Mouse (Mus musculus): ENCODE results near the gene Eln. TPM values are rescaled to one million over a fixed set of nuclear protein-coding genes. Genes with fewer than 3 reads are reported as not detected.
A peak's percentile ranks its signal among the peaks of the same experiment; 100 is the strongest.

Gene Eln
- total RNA-seq, 2 experiments from 2014 or later, result 49.4 to 112 TPM

DNA sequence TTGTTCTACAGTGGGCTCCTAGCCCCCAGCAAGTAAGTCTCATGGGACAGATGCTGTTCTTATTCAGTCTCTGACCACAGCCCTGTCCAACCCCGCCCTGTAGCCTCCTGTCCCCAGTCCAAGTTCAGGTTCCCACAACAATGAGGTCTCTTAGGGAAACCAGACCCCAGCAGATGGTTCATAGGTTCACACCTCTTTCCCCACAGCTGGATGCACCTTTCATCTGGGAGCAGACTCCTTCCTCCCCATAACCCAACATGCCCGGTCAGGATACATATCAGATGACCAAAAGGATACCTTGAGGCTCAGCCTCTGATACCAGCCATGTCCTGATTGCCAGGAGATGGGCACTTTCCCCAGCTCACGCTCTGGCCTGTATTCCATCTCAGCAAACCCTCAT is 1.3 kb downstream of the Eln start:
- DNase-seq (ENCODE audit: low spot score in 2 of 2), result no peak

DNA sequence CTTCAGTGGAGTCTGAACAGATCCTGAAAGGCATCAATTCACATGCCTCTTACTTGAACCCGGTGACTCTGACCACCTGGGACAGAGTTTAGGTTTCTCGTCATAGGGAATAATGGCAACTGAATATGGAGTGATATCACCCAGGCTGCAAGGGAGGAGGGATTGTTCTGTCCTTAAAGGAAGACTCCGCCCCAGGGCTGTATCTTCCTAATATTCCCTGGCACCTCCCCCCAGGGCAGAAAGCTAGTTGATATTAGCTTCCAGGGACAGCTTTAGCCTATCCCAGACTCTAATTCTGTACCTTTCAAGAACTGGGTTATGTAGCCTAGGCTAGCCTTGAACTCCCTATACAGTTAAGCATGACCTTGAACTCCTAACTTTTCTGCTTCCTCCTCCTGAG is 2.1 kb downstream of the Eln start:
- no peak for DNase-seq (ENCODE audit: low spot score in 2 of 2)

GRCm38 (mm10) chr5:134743991-134744390 is 3.1 kb downstream of the Eln start:
- DNase-seq (ENCODE audit: low spot score in 2 of 2), result no peak

DNA sequence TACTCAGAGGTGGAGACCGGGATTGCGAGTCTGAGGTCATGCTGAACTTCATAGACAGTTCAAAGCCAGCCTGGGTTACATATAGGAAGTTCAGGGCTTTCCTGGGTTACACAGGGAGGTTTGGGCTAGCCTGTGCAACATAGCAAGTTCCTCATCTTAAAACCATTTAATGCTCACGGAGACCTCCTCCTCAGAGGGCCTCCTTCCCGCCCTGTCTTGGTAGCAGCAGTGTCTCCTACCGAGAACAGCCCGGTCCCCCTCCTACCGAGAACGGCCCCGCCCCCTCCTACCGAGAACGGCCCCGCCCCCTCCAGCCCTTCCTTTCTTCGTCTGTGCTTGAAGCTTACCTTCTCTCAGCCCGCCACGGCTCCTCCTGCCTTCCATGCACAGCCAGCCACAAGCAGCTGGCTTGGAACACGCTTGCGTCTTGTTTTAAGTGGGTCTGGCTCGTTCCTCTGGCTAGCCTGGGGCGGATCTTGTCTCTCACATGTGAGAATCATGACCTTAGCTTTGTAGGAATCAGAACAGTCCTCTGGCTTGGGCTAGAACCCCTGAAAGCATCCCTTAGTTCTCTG is 4.8 kb downstream of the Eln start:
- DNase-seq (ENCODE audit: low spot score in 2 of 2), result no peak

DNA sequence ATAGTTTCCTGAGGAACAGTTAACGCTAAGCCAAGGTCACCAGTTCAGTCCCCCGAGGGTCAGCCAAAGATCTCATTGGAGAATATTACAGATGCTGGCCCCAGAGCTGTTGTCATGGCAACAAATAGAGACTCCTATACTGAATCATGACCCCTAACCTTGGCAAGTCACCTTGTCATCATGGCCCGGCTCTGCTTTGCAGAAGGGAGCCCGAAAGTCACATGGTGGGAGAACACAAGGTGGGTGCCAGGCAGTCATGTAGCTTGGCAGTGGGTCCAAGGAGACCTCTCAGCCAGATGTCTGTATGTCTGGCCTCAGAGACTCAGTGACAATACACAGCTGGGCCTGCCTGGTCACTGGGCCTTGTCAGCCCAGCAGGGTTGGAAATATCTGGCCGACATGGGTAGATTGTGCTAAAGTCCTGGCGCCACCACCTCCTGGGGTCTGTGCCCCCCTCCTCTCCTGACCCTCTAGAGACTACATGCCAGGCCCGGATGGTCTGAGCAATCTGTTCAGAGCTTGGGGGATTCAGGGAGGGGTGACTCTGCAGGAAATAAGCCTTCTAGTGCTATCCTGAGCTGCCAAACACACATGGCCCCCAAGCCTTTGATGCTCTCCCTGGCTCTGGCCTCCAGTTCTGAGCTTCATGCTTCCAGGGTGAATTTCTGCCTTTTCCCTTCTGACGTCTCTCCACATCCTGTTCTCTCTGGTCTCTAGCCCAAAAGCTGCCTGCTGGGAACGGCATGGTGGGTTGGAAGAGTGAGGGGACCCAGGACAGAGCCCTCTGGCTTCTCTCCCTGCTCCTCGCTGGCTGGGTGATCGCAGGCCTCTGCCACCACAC is 6.4 kb downstream of the Eln start:
- DNase-seq (ENCODE audit: low spot score in 2 of 2), result peak; percentile 22 to 58

GRCm38 (mm10) chr5:134739951-134740350 is 7.2 kb downstream of the Eln start:
- no peak for DNase-seq (ENCODE audit: low spot score in 2 of 2)

DNA sequence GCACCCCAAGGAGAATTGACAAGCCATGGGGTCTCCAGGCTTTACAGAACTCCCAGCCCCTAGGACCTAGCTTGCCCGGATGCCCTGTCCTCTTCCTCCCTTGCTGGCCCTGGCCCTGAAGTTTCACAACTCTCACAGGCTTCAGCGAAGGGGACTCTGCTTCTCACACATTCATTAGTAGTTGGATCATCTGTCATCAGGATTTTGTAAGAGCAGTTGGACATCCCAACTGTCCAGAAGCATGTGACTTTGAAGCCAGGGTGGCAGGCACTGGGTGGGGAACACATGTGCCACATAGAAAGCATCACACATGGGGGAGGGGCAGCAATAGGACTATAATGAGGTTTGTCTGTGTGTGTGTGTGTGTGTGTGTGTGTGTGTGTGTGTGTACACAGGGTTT is 12.2 kb downstream of the Eln start:
- no peak for DNase-seq (ENCODE audit: low spot score in 2 of 2)

- DNase-seq (ENCODE audit: low spot score in 2 of 2), result peak; percentile 34 to 58
Observed at GRCm38 (mm10) chr5:134734072-134734471, 13.1 kb downstream of the Eln start.

- DNase-seq (ENCODE audit: low spot score in 2 of 2), result no peak
Observed at GRCm38 (mm10) chr5:134733241-134733640, 13.9 kb downstream of the Eln start.

DNA sequence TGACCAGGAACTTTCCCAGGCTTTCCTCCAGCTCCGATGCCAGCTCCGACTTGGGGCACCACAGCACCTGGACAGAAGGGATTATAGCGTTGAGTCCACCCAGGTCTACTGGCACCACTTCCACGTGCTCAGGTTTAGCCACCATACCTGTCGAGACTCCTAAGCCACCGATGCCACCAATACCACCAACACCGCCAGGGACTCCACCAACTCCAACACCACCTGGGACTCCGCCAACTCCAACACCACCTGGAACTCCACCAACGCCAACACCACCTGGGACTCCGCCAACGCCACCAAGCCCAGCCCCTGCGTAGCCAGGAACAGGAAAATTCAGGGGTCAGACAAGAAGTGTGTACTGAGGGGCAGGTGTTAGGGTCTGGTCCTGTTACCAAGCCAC is 18.0 kb downstream of the Eln start:
- DNase-seq (ENCODE audit: low spot score in 2 of 2), result no peak

GRCm38 (mm10) chr5:134728535-134728934 is 18.6 kb downstream of the Eln start:
- DNase-seq (ENCODE audit: low spot score in 2 of 2), result no peak

DNA sequence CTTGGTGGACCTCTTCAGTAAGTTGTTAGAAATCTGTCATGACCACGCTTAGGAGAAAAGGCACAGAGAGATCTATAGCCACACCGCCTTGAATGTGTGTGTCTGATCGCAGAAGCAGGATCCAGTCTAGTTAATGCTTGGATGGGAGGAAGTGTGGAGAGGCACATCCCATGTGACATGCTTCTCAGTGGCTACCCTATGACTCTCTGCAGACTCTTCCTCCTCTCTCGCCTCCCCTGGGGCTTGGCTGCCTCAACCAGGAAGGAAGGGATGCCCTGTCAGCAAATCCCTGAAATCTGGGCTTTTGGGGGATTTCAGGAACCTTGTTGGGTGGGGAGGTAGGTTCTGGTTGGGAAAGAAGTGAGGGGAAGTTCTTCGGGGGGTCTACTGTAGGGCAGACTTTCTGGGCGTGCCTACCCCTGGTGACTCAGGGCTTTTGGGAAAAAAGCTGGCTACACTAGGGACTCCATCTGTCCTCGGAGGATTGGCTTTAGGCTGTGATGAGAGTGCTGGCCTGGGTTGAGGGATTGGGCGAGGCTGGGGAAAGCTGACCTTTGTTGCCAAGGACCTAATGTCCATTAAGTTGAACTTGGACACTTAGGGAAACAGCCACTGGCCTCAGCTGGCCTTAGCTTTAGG is 20.0 kb downstream of the Eln start:
- no peak for DNase-seq (ENCODE audit: low spot score in 2 of 2)

DNA sequence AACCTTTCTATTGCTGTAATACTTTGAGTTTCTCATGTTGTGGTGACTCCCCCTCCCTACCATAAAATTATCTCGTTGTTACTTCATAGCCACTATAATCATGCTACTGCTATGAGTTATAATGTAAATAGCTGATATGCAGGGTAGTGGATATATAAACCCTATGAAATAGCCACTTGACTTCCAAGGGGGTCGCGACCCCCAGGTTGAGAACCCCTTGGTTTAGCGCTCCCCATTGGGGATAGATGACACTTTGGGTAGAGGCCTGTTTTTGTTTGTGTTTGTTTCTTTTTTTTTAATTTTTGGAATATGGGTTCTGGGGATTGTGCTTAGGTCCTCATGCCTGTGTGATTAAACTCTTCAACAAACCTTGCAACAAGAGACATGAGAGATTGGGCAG is 21.8 kb downstream of the Eln start:
- no peak for DNase-seq (ENCODE audit: low spot score in 2 of 2)

- DNase-seq (ENCODE audit: low spot score in 2 of 2), result no peak
Observed at GRCm38 (mm10) chr5:134720058-134720457, 27.1 kb downstream of the Eln start.

DNA sequence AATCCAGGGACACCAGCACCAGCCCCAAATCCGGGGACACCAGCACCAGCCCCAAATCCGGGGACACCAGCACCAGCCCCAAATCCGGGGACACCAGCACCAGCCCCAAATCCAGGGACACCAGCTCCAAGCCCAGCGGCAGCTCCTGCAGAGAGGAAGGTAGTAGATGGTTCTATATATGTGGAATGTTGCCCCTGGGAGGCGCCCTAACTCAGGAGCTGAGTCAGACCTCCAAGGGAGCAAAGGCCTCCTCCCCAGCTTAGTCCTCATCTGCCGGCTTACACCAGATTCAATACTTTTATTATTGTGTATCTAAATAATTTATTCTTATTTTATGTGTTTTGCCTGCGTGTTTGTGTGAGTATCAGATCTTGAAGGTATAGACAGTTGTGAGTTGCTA is 36.0 kb downstream of the Eln start:
- no peak for DNase-seq (ENCODE audit: low spot score in 2 of 2)

- DNase-seq (ENCODE audit: low spot score in 2 of 2), result no peak
Observed at GRCm38 (mm10) chr5:134709275-134709674, 37.8 kb downstream of the Eln start.

DNA sequence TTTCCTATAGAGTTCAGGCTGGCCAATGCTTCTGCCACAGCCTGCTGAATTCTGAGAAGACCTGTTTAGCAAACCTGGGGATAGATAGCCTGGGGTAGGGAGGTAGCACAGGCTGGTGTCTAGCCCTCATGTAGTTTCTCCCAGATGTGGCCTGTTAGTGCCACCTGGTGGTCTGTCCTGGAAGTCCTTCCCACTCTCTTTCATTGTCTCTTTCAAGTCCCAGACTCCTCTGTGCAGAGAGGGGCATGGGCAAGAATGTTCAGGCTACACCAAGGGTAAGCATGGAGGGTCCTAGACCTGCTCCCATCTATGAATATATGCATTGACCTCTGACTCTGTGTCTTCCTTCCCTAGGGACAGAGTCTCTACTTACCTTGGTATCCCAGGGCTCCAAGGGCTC is 43.0 kb downstream of the Eln start:
- peak; percentile 65 for DNase-seq (ENCODE audit: low spot score in 2 of 2)

GRCm38 (mm10) chr5:134695539-134695938 is 51.6 kb downstream of the Eln start:
- DNase-seq (ENCODE audit: low spot score in 2 of 2), result no peak

DNA sequence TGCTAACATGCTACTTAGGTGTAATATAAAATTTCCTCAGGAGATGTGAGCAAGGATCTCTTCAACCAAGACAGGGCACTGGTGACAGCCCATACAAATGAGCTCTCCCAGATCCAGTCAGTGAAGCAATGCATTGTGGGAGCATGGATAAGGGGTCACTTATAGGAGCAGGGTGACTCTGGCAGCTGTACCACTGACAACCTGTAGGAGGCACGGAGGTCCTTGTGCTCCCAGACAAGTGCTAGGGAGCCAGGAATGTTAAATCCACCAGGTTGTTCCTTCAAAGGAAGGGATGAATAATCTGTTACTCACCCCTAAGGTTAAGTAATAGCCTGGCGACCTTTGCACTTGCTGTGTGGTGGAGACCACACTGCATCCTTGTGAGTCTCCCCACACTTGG is 52.0 kb downstream of the Eln start:
- DNase-seq (ENCODE audit: low spot score in 2 of 2), result no peak

DNA sequence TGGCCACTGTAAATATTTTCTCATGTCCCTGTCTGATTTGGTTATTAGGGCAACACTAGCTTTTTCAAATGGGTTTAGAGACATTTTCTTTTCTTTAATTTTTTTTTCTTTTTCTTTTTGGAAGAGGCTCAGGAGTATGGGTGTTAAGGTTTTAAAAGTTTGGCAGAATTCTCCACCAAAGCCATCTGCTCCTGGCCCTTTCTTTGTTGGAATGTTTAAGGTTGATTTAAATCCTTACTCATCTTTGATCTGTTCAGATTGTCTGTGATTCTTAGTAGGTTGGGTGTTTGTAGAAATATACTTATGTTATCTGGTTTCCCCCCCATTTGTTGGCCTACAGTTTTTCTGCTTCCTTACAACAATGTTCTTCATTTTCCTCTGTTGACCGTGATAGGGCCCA is 54.4 kb downstream of the Eln start:
- DNase-seq (ENCODE audit: low spot score in 2 of 2), result no peak

DNA sequence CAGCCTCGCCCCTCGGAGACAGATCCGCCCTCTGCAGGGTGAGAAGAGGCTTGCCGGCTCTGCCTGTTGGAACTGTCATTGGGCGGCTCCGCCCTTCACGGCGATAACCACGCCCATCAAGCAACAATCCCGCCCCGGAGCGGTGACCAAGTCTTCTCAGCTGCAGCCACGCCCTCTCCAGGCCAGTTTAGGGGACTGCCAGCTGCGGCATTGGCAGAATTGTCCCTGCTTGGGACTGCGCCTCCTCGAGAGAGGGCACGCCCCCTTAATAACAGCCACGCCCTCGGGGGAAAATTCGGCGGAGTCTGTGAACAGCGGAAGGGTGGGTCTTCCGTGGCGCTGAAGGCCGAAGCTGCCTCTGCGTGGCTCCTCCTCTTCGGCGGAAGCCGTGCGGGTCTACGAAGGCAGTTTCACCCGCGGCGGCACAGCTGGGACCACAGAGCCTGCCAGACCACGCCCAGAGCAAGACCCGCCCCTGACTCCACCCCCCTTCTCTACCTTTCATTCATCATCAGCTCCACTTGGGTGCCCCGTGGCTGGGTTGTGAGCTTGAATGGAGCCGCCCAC is 58.3 kb downstream of the Eln start:
- DNase-seq (ENCODE audit: low spot score in 2 of 2), result peak; percentile 97 to 99

DNA sequence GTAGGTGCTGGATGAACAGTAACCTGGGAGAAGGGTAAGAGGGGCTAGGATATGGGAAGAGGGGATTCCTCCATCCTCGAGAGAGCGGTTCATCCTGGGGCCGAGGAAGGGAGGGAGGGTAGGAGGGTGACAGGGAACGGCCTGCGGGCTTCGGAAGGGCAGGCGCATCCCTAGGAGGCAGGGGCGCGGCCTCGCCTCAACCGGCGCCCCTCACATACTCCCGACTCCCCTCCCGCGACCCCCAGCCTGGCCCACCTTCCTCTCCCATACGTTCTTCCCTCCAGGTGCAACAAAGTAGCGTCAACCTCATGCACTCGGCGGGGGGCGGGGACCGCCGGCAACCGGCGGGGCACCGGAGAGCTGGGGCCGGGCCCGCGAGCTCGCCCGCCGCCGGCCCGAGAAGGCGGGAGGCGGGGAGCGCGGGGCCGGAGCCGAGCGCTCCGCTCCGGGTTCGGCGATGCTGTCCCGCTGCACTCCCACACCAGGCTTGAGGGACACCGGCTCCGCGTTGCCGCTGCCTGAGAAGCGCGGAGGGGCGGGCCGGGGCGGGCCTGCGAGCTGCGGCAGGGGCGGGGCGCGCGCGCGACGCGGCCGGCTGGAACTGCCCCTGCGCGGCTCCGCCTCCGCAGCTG is 58.9 kb downstream of the Eln start, which contains the start of gene Limk1:
Gene Limk1 (minus strand): TSS at position 513 of the 632 bp plus-strand sequence.
- DNase-seq (ENCODE audit: low spot score in 2 of 2), result peak in 1 of 2 experiments; percentile 29
